Mouse (Mus musculus) CH12.LX (cell line): Measurements from ENCODE around the gene Rcan1. TPM values are rescaled to one million over a fixed set of nuclear protein-coding genes. Genes with fewer than 3 reads are reported as not detected.

Experiments used
- DNase-seq: peaks from one replicate; pipeline ENCODE4 v3.0.0-alpha.2; 2013; ENCODE audit errors: extremely low read depth
- H3K27ac ChIP-seq: 2 replicates; pipeline ENCODE4 v1.5.1; 2012; ENCODE audit warnings: low read depth, mild to moderate bottlenecking, control low read depth, moderate library complexity; ENCODE audit not compliant: insufficient read depth
- H3K27me3 ChIP-seq: replicated peaks from 2 replicates; pipeline ENCODE3; 2012; ENCODE audit warnings: inconsistent platforms
- H3K36me3 ChIP-seq, 2 experiments: replicated peaks in 1 of 2; 2 replicates each; pipeline versions ENCODE3 to v1.6.1; 2012; ENCODE audit warnings: inconsistent platforms in 1 of 2, low read length in 1 of 2, mild to moderate bottlenecking in 1 of 2, mixed read lengths in 1 of 2, moderate library complexity in 1 of 2; ENCODE audit not compliant: control insufficient read depth in 1 of 2, insufficient read depth in 1 of 2
- H3K4me1 ChIP-seq, 2 experiments: 2 replicates each; pipeline ENCODE4 v1.6.1; 2012; ENCODE audit warnings: inconsistent platforms in 1 of 2, moderate library complexity in 1 of 2; ENCODE audit not compliant: insufficient read depth in 2 of 2, control insufficient read depth in 1 of 2
- H3K4me2 ChIP-seq: 2 replicates; pipeline ENCODE4 v1.6.1; 2012; ENCODE audit warnings: low read depth, mild to moderate bottlenecking, control low read depth; ENCODE audit not compliant: poor library complexity, insufficient read depth, severe bottlenecking
- H3K4me3 ChIP-seq, 3 experiments: fragments of 150-350 bp in 1 of 3; sonication (generic) in 1 of 3; replicated peaks in 1 of 3; 2 replicates each; pipeline versions ENCODE3 to v1.5.1; 2011 to 2012; ENCODE audit warnings: low read depth in 2 of 3, low read length in 2 of 3, mild to moderate bottlenecking in 2 of 3, moderate library complexity in 2 of 3, control low read depth in 1 of 3, improper control_type of control experiment in 1 of 3, inconsistent platforms in 1 of 3, mixed read lengths in 1 of 3; ENCODE audit not compliant: poor library complexity in 1 of 3
- H3K79me2 ChIP-seq: replicated peaks from 2 replicates; pipeline ENCODE4 v1.6.1; 2012; ENCODE audit warnings: mild to moderate bottlenecking, moderate library complexity; ENCODE audit not compliant: control insufficient read depth, poor library complexity, insufficient read depth, severe bottlenecking; ENCODE audit errors: extremely low read depth
- H3K9ac ChIP-seq: 2 replicates; pipeline ENCODE4 v1.6.1; 2012; ENCODE audit warnings: low read depth, mild to moderate bottlenecking, control low read depth, moderate library complexity; ENCODE audit not compliant: insufficient read depth
- H3K9me3 ChIP-seq: replicated peaks from 2 replicates; pipeline ENCODE3; 2012; ENCODE audit warnings: low read length, inconsistent platforms, mixed read lengths
- BHLHE40 ChIP-seq: IDR thresholded peaks from 2 replicates; pipeline ENCODE4 v1.6.1; 2011; ENCODE audit warnings: mild to moderate bottlenecking, low read depth, low read length, improper control_type of control experiment
- CTCF ChIP-seq, 2 experiments: IDR thresholded peaks in 1 of 2; conservative IDR thresholded peaks in 1 of 2; 2 replicates each; pipeline ENCODE4 v1.5.1; 2011 to 2012; ENCODE audit warnings: low read depth in 2 of 2, low read length in 2 of 2, improper control_type of control experiment in 1 of 2, inconsistent platforms in 1 of 2, mild to moderate bottlenecking in 1 of 2, moderate library complexity in 1 of 2
- E2F4 ChIP-seq: IDR thresholded peaks from 2 replicates; pipeline ENCODE4 v1.6.1; 2011; ENCODE audit warnings: low read depth, low read length, improper control_type of control experiment; ENCODE audit not compliant: insufficient replicate concordance
- GABPA ChIP-seq: IDR thresholded peaks from 2 replicates; pipeline ENCODE4 v1.6.1; 2012; ENCODE audit warnings: low read depth, low read length, improper control_type of control experiment, inconsistent platforms; ENCODE audit not compliant: insufficient replicate concordance
- IRF4 ChIP-seq: IDR thresholded peaks from 2 replicates; pipeline ENCODE4 v1.6.1; 2014; ENCODE audit warnings: low read depth, mild to moderate bottlenecking, inconsistent platforms, low read length, improper control_type of control experiment
- JUN ChIP-seq: IDR thresholded peaks from 2 replicates; pipeline ENCODE4 v1.6.1; 2011; ENCODE audit warnings: low read depth, mild to moderate bottlenecking, low read length, improper control_type of control experiment, moderate library complexity; ENCODE audit not compliant: insufficient read depth
- JUND ChIP-seq: conservative IDR thresholded peaks from 2 replicates; pipeline ENCODE4 v1.6.1; 2011; ENCODE audit warnings: low read depth, low read length, improper control_type of control experiment
- MAFK ChIP-seq: IDR thresholded peaks from 2 replicates; pipeline ENCODE4 v1.6.1; 2011; ENCODE audit warnings: low read length, improper control_type of control experiment; ENCODE audit not compliant: insufficient replicate concordance
- MAZ ChIP-seq: IDR thresholded peaks from 2 replicates; pipeline ENCODE4 v1.6.1; 2012; ENCODE audit warnings: low read depth, mild to moderate bottlenecking, inconsistent platforms, low read length, improper control_type of control experiment, moderate library complexity
- MEF2A ChIP-seq: IDR thresholded peaks from 2 replicates; pipeline ENCODE4 v1.6.1; 2014; ENCODE audit warnings: low read depth, mild to moderate bottlenecking, inconsistent platforms, low read length, improper control_type of control experiment, borderline replicate concordance
- NELFE ChIP-seq: IDR thresholded peaks from 2 replicates; pipeline ENCODE4 v1.6.1; 2011; ENCODE audit warnings: low read depth, low read length, improper control_type of control experiment
- NRF1 ChIP-seq: IDR thresholded peaks from 2 replicates; pipeline ENCODE4 v1.6.1; 2014; ENCODE audit warnings: low read depth, mild to moderate bottlenecking, inconsistent platforms, low read length, improper control_type of control experiment, moderate library complexity
- PAX5 ChIP-seq: IDR thresholded peaks from 2 replicates; pipeline ENCODE4 v1.6.1; 2012; ENCODE audit warnings: low read length, inconsistent platforms, mixed read lengths
- RAD21 ChIP-seq: IDR thresholded peaks from 2 replicates; pipeline ENCODE4 v1.6.1; 2011; ENCODE audit warnings: low read depth, mild to moderate bottlenecking, low read length, improper control_type of control experiment, moderate library complexity
- SIN3A ChIP-seq: IDR thresholded peaks from 2 replicates; pipeline ENCODE4 v1.6.1; 2012; ENCODE audit warnings: low read length, improper control_type of control experiment, inconsistent platforms
- SMC3 ChIP-seq: IDR thresholded peaks from 2 replicates; pipeline ENCODE4 v1.6.1; 2011; ENCODE audit warnings: low read depth, low read length, improper control_type of control experiment
- UBTF ChIP-seq: IDR thresholded peaks from 2 replicates; pipeline ENCODE4 v1.6.1; 2012; ENCODE audit warnings: low read depth, mild to moderate bottlenecking, inconsistent platforms, low read length, improper control_type of control experiment, moderate library complexity
- USF2 ChIP-seq: conservative IDR thresholded peaks from 2 replicates; pipeline ENCODE4 v1.6.1; 2011; ENCODE audit warnings: low read depth, low read length, improper control_type of control experiment
- ZC3H11A ChIP-seq: IDR thresholded peaks from 2 replicates; pipeline ENCODE4 v1.6.1; 2012; ENCODE audit warnings: low read depth, mild to moderate bottlenecking, inconsistent platforms, low read length, improper control_type of control experiment
- dilution Hi-C: fragments of 300-500 bp; cut with MboI; formaldehyde crosslinking; loops from 2 replicates; pipeline ENCODE4 v1.14.3; 2020; ENCODE audit warnings: low sequenced_read_pairs; ENCODE audit not compliant: extremely low pct_unique_long_range_greater_than_20kb, extremely low pct_ligation_motif_present
- in situ Hi-C: fragments of 300-500 bp; cut with MboI; formaldehyde crosslinking; loops from 3 replicates; pipeline ENCODE4 v1.14.3; 2019; ENCODE audit warnings: low sequenced_read_pairs, low pct_ligation_motif_present, low pct_unique_long_range_greater_than_20kb, mixed read lengths
- polyA plus RNA-seq: library from polyadenylated mRNA; unstranded; fragments of >175 nt; gene quantifications from 2 replicates; pipeline ENCODE4 v1.2.1, GENCODE M21; 2012; ENCODE audit warnings: low read depth; ENCODE audit not compliant: insufficient read length
- total RNA-seq, 2 experiments: library from RNA; depleted of rRNA; stranded (reverse); fragments of 300-350 nt in 1 of 2; fragments of >200 nt in 1 of 2; gene quantifications; 2 replicates each; pipeline ENCODE4 v1.2.3; 2012 to 2014

Gene Rcan1
- total RNA-seq (2012; rRNA removed) (10.0 and 10.5 TPM in 2 replicates), total RNA-seq (2014; rRNA removed) (15.3 and 15.5 TPM in 2 replicates), polyA plus RNA-seq (12.4 and 13.5 TPM in 2 replicates)

- in situ Hi-C loops (no loop called here), dilution Hi-C loops (no loop called here)
- Histone ChIP-seq H3K9ac (no peak within 1 kb of the TSS), H3K4me2 (no peak within 1 kb of the TSS), H3K4me1 (peaks cover 0 to 14% of the 10 kb centered on the region in 2 experiments; a peak in 2 of 4 replicates), H3K79me2 (no peaks in the 10 kb centered on the region), H3K27me3 (no peaks in the 10 kb centered on the region), H3K9me3 (no peaks in the 10 kb centered on the region), H3K36me3 (no peaks in the 10 kb centered on the region), H3K4me3 (no peak within 1 kb of the TSS), H3K27ac (no peak within 1 kb of the TSS)
- DNase-seq: no peak
- TF ChIP-seq USF2 (no peak), MAFK (no peak), CTCF (conservative IDR thresholded peaks at IDR 0.05 in 1 of 2, IDR thresholded peaks at IDR 0.05 in 1 of 2; ENCODE audit: low read depth in 2 of 2, low read length in 2 of 2) (no peak), GABPA (no peak), UBTF (no peak), JUND (no peak), IRF4 (no peak), SIN3A (no peak), PAX5 (no peak), NRF1 (no peak), ZC3H11A (no peak), BHLHE40 (no peak), E2F4 (no peak), JUN (no peak)
Measured at GRCm38 (mm10) chr16:92470706-92471105, at the start of gene Rcan1. Gene Rcan1 (minus strand): TSS chr16:92470867.

DNA sequence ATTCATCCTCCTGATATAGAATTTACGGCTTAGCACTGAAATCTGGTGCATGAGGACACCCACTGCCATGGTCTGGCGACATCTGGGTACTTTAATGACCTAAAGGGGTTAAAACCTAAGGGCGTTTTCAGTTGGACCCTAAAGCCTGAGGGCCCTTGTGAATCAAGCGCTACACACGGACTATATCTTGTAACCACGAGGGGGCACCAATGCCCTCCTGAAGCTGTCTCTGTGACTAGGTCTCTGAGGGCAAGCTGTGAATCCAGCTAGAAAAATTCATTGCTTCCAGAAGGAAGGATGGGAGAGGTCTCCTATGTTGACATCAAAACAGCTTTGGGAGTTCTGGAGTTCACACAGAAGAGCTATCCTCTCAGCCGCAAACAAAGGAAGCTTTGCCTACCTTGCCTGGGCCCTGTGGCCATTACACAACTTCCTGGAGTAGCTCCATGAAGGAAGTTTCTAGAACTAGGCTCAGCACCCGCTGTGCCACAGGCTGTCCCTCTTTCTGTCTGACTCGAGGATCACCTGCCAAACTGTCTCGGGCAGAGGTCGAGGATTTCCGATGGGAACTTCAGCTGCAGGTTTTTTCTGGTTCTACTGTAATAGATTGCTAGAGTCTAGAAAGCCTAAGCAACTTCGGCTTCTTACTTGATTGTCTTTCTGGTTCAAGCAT is 49.3 kb upstream of the Rcan1 start:
- H3K79me2 ChIP-seq: no peaks in the 10 kb centered on the region
- in situ Hi-C loops (no loop called here), dilution Hi-C loops (no loop called here)
- H3K36me3 ChIP-seq: no peaks in the 10 kb centered on the region
- H3K4me3 ChIP-seq: no peak overlapping the region
- H3K9ac ChIP-seq: no peak overlapping the region
- H3K4me1 ChIP-seq: peaks cover 0 to 15% of the 10 kb centered on the region in 2 experiments; a peak in 2 of 4 replicates
- H3K27me3 ChIP-seq: peaks cover 2% of the 10 kb centered on the region
- no peak overlapping the region for H3K4me2 ChIP-seq
- no peaks in the 10 kb centered on the region for H3K9me3 ChIP-seq
- no peak overlapping the region for H3K27ac ChIP-seq
- DNase-seq: peak; percentile 76
- peak; percentile 90 for TF ChIP-seq RAD21
- no peak for TF ChIP-seq SIN3A
- 0 out of 2 replicates have a peak, but pooled peaks have one; percentile 43 for TF ChIP-seq ZC3H11A
- TF ChIP-seq MEF2A: no peak
- peak; percentile 82 for TF ChIP-seq SMC3
- peak; percentile 63 to 86 for TF ChIP-seq CTCF (conservative IDR thresholded peaks at IDR 0.05 in 1 of 2, IDR thresholded peaks at IDR 0.05 in 1 of 2; ENCODE audit: low read depth in 2 of 2, low read length in 2 of 2)
- TF ChIP-seq MAZ: no peak
- 0 out of 2 replicates have a peak, but pooled peaks have one; percentile 48 for TF ChIP-seq NELFE
- no peak for TF ChIP-seq UBTF
